Mouse (Mus musculus) liver, postnatal 0 days (tissue): Measurements from ENCODE around the gene Hmx3.

Source experiments
- CTCF ChIP-seq: sonication (generic); IDR thresholded peaks from 2 replicates; pipeline ENCODE4 v1.5.1; 2016; ENCODE audit warnings: antibody characterized with exemption, low read depth
- EP300 ChIP-seq: IDR thresholded peaks from 2 replicates; pipeline ENCODE4 v1.6.1; 2016; ENCODE audit warnings: antibody characterized with exemption, low read depth, mild to moderate bottlenecking

GRCm38 (mm10) chr7:131539979-131540378, 2.7 kb upstream of the Hmx3 start:
- no peak for TF ChIP-seq EP300
- TF ChIP-seq CTCF, result peak; percentile 85
